Mouse (Mus musculus) embryonic facial prominence, embryonic 10.5 days (tissue): ENCODE measurements around the gene Ctnna3. TPM values are rescaled to one million over a fixed set of nuclear protein-coding genes. Genes with fewer than 3 reads are reported as not detected.

Experiments
- DNase-seq: peaks from one replicate; pipeline ENCODE4 v3.0.0-alpha.2; 2017; ENCODE audit warnings: low spot score
- H3K27ac ChIP-seq: fragments of 300-500 bp; sonication (generic); replicated peaks from 2 replicates; pipeline ENCODE4 v1.5.1; 2016; ENCODE audit warnings: mild to moderate bottlenecking
- H3K27me3 ChIP-seq: fragments of 300-500 bp; sonication (generic); replicated peaks from 2 replicates; pipeline ENCODE4 v1.6.1; 2016; ENCODE audit warnings: low read depth, mild to moderate bottlenecking; ENCODE audit not compliant: poor library complexity, severe bottlenecking
- H3K36me3 ChIP-seq: fragments of 300-500 bp; sonication (generic); replicated peaks from 2 replicates; pipeline ENCODE4 v1.6.1; 2016; ENCODE audit warnings: mild to moderate bottlenecking, moderate library complexity
- H3K4me1 ChIP-seq: fragments of 300-500 bp; sonication (generic); 2 replicates; pipeline ENCODE4 v1.6.1; 2016
- H3K4me3 ChIP-seq: fragments of 300-500 bp; sonication (generic); 2 replicates; pipeline ENCODE4 v1.5.1; 2016; ENCODE audit warnings: mild to moderate bottlenecking, moderate library complexity
- H3K9me3 ChIP-seq: fragments of 300-500 bp; sonication (generic); 2 replicates; pipeline ENCODE4 v1.6.1; 2016; ENCODE audit warnings: mild to moderate bottlenecking
- WGBS: fragments of 180-500 bp; shearing (Covaris S2); methylation state at CpG from one replicate; pipeline ENCODE4 v1.1.7; 2016; 5-methylcytosine and 5-hydroxymethylcytosine counted together
- polyA plus RNA-seq: library from polyadenylated mRNA; unstranded; fragments of >200 nt; fragmentation: Nextera tagmentation; extraction: Ambion mirVana; gene quantifications from 2 replicates; pipeline ENCODE4 v1.2.1, GENCODE M21; 2016

Ctnna3 gene
- polyA plus RNA-seq, 1 experiment from 2014 or later, result 0.22 TPM

DNA sequence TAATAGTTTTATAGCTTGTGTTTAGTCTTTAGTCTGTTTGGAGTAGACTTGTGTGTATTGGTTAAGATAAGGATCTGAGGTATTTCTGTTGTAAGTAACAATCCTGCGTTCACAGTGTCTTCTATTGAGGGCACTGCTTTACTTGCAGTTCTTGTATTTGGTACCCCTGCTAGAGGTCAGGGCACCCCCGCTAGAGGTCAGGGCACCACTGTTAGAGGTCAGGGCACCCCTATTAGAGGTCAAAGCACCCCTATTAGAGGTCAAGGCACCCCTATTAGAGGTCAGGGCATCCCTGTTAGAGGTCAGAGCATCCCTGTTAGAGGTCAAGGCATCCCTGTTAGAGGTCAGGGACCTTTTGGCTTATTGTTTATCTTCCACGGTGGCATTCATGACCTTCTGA lies 259.3 kb downstream of the Ctnna3 start:
- no peak overlapping the region for H3K27ac ChIP-seq
- no peaks in the 10 kb centered on the region for H3K27me3 ChIP-seq
- no peak for DNase-seq
- H3K4me1 ChIP-seq, result 0 out of 2 replicates have a peak, but pooled peaks cover 3% of the 10 kb centered on the region
- H3K36me3 ChIP-seq, result no peaks in the 10 kb centered on the region
- 15% methylated on average over 3 of the region's 3 CpGs for WGBS
- no peaks in the 10 kb centered on the region for H3K9me3 ChIP-seq
- no peak overlapping the region for H3K4me3 ChIP-seq

GRCm38 (mm10) chr10:63689651-63690050 lies 259.8 kb downstream of the Ctnna3 start:
- Histone ChIP-seq H3K4me1 (0 out of 2 replicates have a peak, but pooled peaks cover 3% of the 10 kb centered on the region), H3K4me3 (no peak overlapping the region), H3K27me3 (no peaks in the 10 kb centered on the region), H3K9me3 (no peaks in the 10 kb centered on the region), H3K36me3 (no peaks in the 10 kb centered on the region), H3K27ac (no peak overlapping the region)
- DNase-seq, result no peak
- 28% methylated on average over 4 of the region's 4 CpGs for WGBS

DNA sequence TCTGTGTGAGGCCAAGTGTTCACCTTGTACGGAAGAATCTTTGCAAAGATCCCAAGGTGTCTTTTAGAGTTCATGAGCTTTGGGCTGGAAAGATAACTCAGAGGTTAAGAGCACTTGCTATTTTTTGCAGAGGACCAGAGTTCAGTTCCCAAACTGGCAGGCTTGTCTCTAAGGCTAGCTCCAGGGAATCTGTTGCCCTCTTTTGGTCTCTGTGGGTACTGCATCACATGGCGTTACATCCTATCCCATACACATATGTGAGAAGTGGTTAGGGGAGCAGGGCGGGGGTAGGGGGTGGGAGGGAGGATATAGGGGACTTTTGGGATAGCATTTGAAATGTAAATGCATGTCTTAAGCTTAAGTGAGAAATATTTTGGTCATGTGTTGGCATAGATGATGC lies 262.1 kb downstream of the Ctnna3 start:
- Histone ChIP-seq H3K9me3 (no peaks in the 10 kb centered on the region), H3K4me3 (no peak overlapping the region), H3K4me1 (0 out of 2 replicates have a peak, but pooled peaks cover 3% of the 10 kb centered on the region), H3K36me3 (no peaks in the 10 kb centered on the region), H3K27me3 (no peaks in the 10 kb centered on the region), H3K27ac (no peak overlapping the region)
- 59% methylated on average over 3 of the region's 3 CpGs for WGBS
- DNase-seq, result peak; percentile 46

DNA sequence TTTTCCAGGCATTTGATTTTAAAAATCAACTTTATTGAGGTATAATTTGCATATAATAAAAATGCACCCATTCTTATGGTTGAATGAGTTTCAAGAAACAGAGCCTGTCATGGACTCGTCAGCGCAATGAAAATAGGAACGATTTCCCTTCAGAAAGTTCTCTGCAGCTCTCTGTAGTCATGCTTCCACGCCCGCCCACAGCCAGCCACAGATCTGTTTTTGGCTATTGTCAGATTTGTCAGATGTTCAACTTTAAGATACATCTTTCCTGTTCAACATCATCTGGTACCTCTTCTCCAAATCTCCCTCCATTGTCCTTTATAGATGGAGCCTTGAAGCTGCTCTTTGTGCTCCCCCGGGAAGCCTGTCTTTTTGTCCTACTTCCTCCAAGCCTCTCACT lies 280.3 kb downstream of the Ctnna3 start:
- H3K36me3 ChIP-seq, result no peaks in the 10 kb centered on the region
- no peaks in the 10 kb centered on the region for H3K27me3 ChIP-seq
- 87% methylated on average over 6 of the region's 6 CpGs for WGBS
- no peak overlapping the region for H3K4me3 ChIP-seq
- H3K27ac ChIP-seq, result no peak overlapping the region
- no peak for DNase-seq
- no peaks in the 10 kb centered on the region for H3K4me1 ChIP-seq
- no peaks in the 10 kb centered on the region for H3K9me3 ChIP-seq

GRCm38 (mm10) chr10:63712530-63712929 lies 282.6 kb downstream of the Ctnna3 start:
- Histone ChIP-seq H3K4me3 (no peak overlapping the region), H3K27me3 (no peaks in the 10 kb centered on the region), H3K27ac (no peak overlapping the region), H3K36me3 (no peaks in the 10 kb centered on the region), H3K9me3 (no peaks in the 10 kb centered on the region), H3K4me1 (no peaks in the 10 kb centered on the region)
- no peak for DNase-seq
- WGBS, result 71% methylated on average over 8 of the region's 8 CpGs

GRCm38 (mm10) chr10:63714151-63714550 lies 284.3 kb downstream of the Ctnna3 start:
- Histone ChIP-seq H3K27ac (no peak overlapping the region), H3K4me1 (no peaks in the 10 kb centered on the region), H3K4me3 (no peak overlapping the region), H3K27me3 (no peaks in the 10 kb centered on the region), H3K9me3 (no peaks in the 10 kb centered on the region), H3K36me3 (no peaks in the 10 kb centered on the region)
- WGBS, result 88% methylated on average over 4 of the region's 4 CpGs
- no peak for DNase-seq

GRCm38 (mm10) chr10:63768871-63769270 lies 339.0 kb downstream of the Ctnna3 start:
- no peak overlapping the region for H3K4me3 ChIP-seq
- no peaks in the 10 kb centered on the region for H3K27me3 ChIP-seq
- no peak overlapping the region for H3K27ac ChIP-seq
- H3K36me3 ChIP-seq, result no peaks in the 10 kb centered on the region
- no peaks in the 10 kb centered on the region for H3K4me1 ChIP-seq
- DNase-seq, result no peak
- no peaks in the 10 kb centered on the region for H3K9me3 ChIP-seq
- WGBS, result 87% methylated on average over 10 of the region's 10 CpGs

GRCm38 (mm10) chr10:63771656-63772055 lies 341.8 kb downstream of the Ctnna3 start:
- WGBS, result 89% methylated on average over 7 of the region's 7 CpGs
- no peak overlapping the region for H3K4me3 ChIP-seq
- no peak for DNase-seq
- H3K27me3 ChIP-seq, result no peaks in the 10 kb centered on the region
- no peaks in the 10 kb centered on the region for H3K4me1 ChIP-seq
- H3K27ac ChIP-seq, result no peak overlapping the region
- no peaks in the 10 kb centered on the region for H3K36me3 ChIP-seq
- H3K9me3 ChIP-seq, result no peaks in the 10 kb centered on the region

- Histone ChIP-seq H3K27me3 (no peaks in the 10 kb centered on the region), H3K9me3 (no peaks in the 10 kb centered on the region), H3K4me1 (no peaks in the 10 kb centered on the region), H3K36me3 (no peaks in the 10 kb centered on the region), H3K4me3 (no peak overlapping the region), H3K27ac (no peak overlapping the region)
- no peak for DNase-seq
- 96% methylated on average over 10 of the region's 10 CpGs for WGBS
These were observed 342.2 kb downstream of the Ctnna3 start for GRCm38 (mm10) chr10:63772074-63772473.

- no peak overlapping the region for H3K27ac ChIP-seq
- no peaks in the 10 kb centered on the region for H3K27me3 ChIP-seq
- no peak overlapping the region for H3K4me3 ChIP-seq
- H3K36me3 ChIP-seq, result no peaks in the 10 kb centered on the region
- no peaks in the 10 kb centered on the region for H3K9me3 ChIP-seq
- DNase-seq, result peak; percentile 55
- H3K4me1 ChIP-seq, result no peaks in the 10 kb centered on the region; the same call in 1 of the 2 replicates
- WGBS, result 43% methylated on average over 6 of the region's 6 CpGs
These were observed 352.1 kb downstream of the Ctnna3 start for GRCm38 (mm10) chr10:63781948-63782347.

DNA sequence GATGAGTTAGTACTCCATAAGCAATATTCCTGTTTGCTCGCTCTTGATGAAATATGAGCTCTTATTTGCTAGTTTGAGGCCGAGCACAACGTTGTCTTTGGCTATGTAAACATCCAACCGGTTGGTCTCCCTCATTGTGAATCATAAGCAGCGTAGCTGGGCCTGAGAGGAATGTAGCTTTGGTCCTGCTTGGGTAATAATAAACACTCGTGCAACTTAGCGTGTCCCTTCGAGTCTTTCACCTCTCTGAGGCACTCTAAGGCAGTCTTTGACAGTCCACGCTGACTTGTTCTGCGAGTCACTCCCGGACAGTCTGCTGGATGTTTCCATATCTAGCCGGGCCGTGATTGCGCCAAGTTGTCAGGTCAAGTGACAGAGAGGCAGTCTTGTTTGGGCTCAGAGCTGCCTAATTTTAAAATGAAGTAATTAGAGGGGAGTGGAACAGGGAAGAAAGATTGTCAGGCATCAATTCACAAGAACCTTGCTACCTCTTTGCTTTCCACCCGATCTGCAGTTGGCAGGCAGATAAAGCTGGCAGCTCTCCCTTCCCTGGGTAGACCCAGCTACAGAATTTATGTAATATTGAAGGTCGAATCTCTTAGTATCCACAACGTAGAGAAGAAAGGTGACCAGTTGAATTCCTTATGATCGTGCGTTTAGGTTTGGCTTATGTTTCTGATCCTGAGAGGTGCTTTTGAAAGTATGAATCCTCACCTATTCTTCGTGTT lies 355.1 kb downstream of the Ctnna3 start:
- WGBS, result 85% methylated on average over 20 of the region's 20 CpGs
- Histone ChIP-seq H3K27me3 (no peaks in the 10 kb centered on the region), H3K27ac (no peak overlapping the region), H3K4me3 (no peak overlapping the region), H3K9me3 (no peaks in the 10 kb centered on the region), H3K36me3 (no peaks in the 10 kb centered on the region), H3K4me1 (no peaks in the 10 kb centered on the region; the same call in 1 of the 2 replicates)
- no peak for DNase-seq

GRCm38 (mm10) chr10:63786390-63786789 lies 356.5 kb downstream of the Ctnna3 start:
- no peak overlapping the region for H3K4me3 ChIP-seq
- DNase-seq, result no peak
- no peaks in the 10 kb centered on the region for H3K36me3 ChIP-seq
- H3K27ac ChIP-seq, result no peak overlapping the region
- no peaks in the 10 kb centered on the region for H3K27me3 ChIP-seq
- H3K9me3 ChIP-seq, result no peaks in the 10 kb centered on the region
- H3K4me1 ChIP-seq, result no peaks in the 10 kb centered on the region; the same call in 1 of the 2 replicates
- WGBS, result 93% methylated on average over 7 of the region's 7 CpGs

GRCm38 (mm10) chr10:63803909-63804308 lies 374.0 kb downstream of the Ctnna3 start:
- WGBS, result 91% methylated on average over 6 of the region's 6 CpGs
- H3K36me3 ChIP-seq, result no peaks in the 10 kb centered on the region
- no peaks in the 10 kb centered on the region for H3K27me3 ChIP-seq
- H3K27ac ChIP-seq, result no peak overlapping the region
- no peaks in the 10 kb centered on the region for H3K4me1 ChIP-seq
- H3K9me3 ChIP-seq, result no peaks in the 10 kb centered on the region
- no peak overlapping the region for H3K4me3 ChIP-seq
- DNase-seq, result no peak
